Mouse (Mus musculus) forebrain, embryonic 10.5 days (tissue): ENCODE measurements around the gene Armc2. TPM values are rescaled to one million over a fixed set of nuclear protein-coding genes. Genes with fewer than 3 reads are reported as not detected.

Experiments
- DNase-seq: peaks from one replicate; pipeline ENCODE4 v3.0.0-alpha.2; 2017; ENCODE audit warnings: low spot score; ENCODE audit errors: extremely low spot score
- H3K27ac ChIP-seq: fragments of 300-500 bp; sonication (generic); 2 replicates; pipeline ENCODE4 v1.5.1; 2016; ENCODE audit warnings: mild to moderate bottlenecking
- H3K27me3 ChIP-seq: fragments of 300-500 bp; sonication (generic); 2 replicates; pipeline ENCODE4 v1.6.1; 2016; ENCODE audit warnings: mild to moderate bottlenecking; ENCODE audit not compliant: poor library complexity, severe bottlenecking
- H3K36me3 ChIP-seq: fragments of 300-500 bp; sonication (generic); replicated peaks from 2 replicates; pipeline ENCODE4 v1.6.1; 2016; ENCODE audit warnings: mild to moderate bottlenecking, moderate library complexity
- H3K4me1 ChIP-seq: fragments of 300-500 bp; sonication (generic); 2 replicates; pipeline ENCODE4 v1.6.1; 2016
- H3K4me3 ChIP-seq: fragments of 300-500 bp; sonication (generic); 2 replicates; pipeline ENCODE4 v1.5.1; 2016; ENCODE audit warnings: mild to moderate bottlenecking, moderate library complexity
- H3K9me3 ChIP-seq: fragments of 300-500 bp; sonication (generic); 2 replicates; pipeline ENCODE4 v1.6.1; 2016; ENCODE audit warnings: mild to moderate bottlenecking, moderate library complexity
- WGBS: fragments of 180-500 bp; shearing (Covaris S2); methylation state at CpG from one replicate; pipeline ENCODE4 v1.1.7; 2016; 5-methylcytosine and 5-hydroxymethylcytosine counted together
- polyA plus RNA-seq: library from polyadenylated mRNA; unstranded; fragments of >200 nt; fragmentation: Nextera tagmentation; extraction: Ambion mirVana; gene quantifications from 2 replicates; pipeline ENCODE4 v1.2.1, GENCODE M21; 2016

The Armc2 gene
- polyA plus RNA-seq, 1 experiment from 2014 or later, result 3.0 TPM

DNA sequence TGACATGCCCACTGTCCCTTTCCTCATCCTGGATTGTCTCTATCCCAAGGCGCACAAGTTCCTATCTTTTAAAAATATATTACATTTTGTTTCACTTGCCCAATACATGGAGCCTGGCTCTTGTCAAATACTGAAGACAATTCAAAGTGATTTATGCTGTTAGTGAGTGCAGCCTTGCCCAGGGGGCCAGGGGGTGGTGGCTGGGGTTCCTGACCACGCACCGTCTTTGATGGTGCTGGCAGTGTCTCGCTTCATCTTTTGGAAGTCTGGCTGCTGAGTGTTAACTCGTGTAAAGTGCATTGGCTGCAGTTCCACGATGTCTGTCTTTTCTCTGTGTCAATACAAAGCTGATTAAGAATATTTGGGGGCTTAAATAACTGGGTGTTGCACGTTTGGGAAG, 13.6 kb downstream of the Armc2 start:
- 84% methylated on average over 7 of the region's 7 CpGs for WGBS
- no peak overlapping the region for H3K4me3 ChIP-seq
- DNase-seq, result no peak
- H3K27me3 ChIP-seq, result no peaks in the 10 kb centered on the region
- no peak overlapping the region for H3K27ac ChIP-seq
- H3K36me3 ChIP-seq, result no peaks in the 10 kb centered on the region
- H3K9me3 ChIP-seq, result no peaks in the 10 kb centered on the region
- H3K4me1 ChIP-seq, result no peaks in the 10 kb centered on the region

GRCm38 (mm10) chr10:42004056-42004455, 14.2 kb downstream of the Armc2 start:
- H3K4me1 ChIP-seq, result no peaks in the 10 kb centered on the region
- H3K27me3 ChIP-seq, result no peaks in the 10 kb centered on the region
- H3K36me3 ChIP-seq, result no peaks in the 10 kb centered on the region
- no peak overlapping the region for H3K4me3 ChIP-seq
- H3K27ac ChIP-seq, result no peak overlapping the region
- H3K9me3 ChIP-seq, result no peaks in the 10 kb centered on the region
- 84% methylated on average over 1 of the region's 1 CpGs for WGBS
- no peak for DNase-seq

DNA sequence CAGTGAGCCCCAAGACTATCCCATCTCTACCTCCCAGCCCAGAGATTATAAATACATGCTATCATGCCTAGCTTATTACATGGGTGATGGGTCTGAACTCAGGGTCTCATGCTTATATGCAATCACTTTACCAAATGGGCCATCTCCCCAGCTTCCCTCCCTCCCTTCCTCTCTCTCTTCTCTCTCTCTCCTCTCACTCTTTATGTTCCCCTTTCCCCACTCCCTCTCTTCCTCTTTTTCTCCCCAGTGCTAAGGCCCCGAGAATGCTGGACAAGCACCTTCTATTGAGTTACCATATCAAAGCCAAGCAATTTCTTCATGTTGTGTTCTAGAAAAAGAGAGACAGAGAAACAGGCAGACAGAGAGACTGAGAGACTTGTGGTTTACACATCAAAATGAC, 14.7 kb downstream of the Armc2 start:
- no peaks in the 10 kb centered on the region for H3K9me3 ChIP-seq
- H3K4me1 ChIP-seq, result no peaks in the 10 kb centered on the region
- WGBS, result 62% methylated on average over 1 of the region's 1 CpGs
- H3K27ac ChIP-seq, result no peak overlapping the region
- no peaks in the 10 kb centered on the region for H3K27me3 ChIP-seq
- no peak overlapping the region for H3K4me3 ChIP-seq
- DNase-seq, result no peak
- H3K36me3 ChIP-seq, result no peaks in the 10 kb centered on the region

DNA sequence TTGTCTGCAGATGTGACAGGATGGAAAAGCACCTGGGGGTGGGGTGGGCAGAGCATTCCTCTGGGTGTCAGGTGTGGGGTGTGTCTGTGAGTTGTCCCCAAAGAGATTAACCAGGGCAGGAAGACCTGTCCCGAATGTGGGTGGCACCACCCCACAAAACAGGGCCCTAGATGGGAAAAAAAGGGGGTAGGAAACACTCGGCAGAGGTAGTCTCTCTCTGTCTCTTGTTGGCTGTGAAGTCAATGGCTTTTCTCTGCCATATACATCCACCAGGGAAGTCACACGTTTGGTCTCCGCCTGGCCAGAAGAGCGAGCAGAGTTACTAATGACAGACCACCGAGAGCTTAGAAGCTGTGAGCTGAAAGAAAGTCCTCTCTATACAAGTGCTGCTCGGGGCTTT, 15.8 kb downstream of the Armc2 start:
- DNase-seq, result no peak
- 78% methylated on average over 7 of the region's 7 CpGs for WGBS
- no peak overlapping the region for H3K27ac ChIP-seq

GRCm38 (mm10) chr10:42001260-42001659, 17.0 kb downstream of the Armc2 start:
- H3K4me3 ChIP-seq, result no peak overlapping the region
- DNase-seq, result no peak
- H3K27me3 ChIP-seq, result no peaks in the 10 kb centered on the region; the same call in 1 of the 2 replicates
- no peaks in the 10 kb centered on the region for H3K9me3 ChIP-seq
- H3K36me3 ChIP-seq, result no peaks in the 10 kb centered on the region
- no peaks in the 10 kb centered on the region for H3K4me1 ChIP-seq
- H3K27ac ChIP-seq, result no peak overlapping the region
- 92% methylated on average over 3 of the region's 3 CpGs for WGBS

More for the DNA sequence above, 15.8 kb downstream of the Armc2 start:
- Histone ChIP-seq H3K27me3 (no peaks in the 10 kb centered on the region), H3K36me3 (no peaks in the 10 kb centered on the region), H3K4me1 (no peaks in the 10 kb centered on the region), H3K9me3 (no peaks in the 10 kb centered on the region), H3K4me3 (no peak overlapping the region)

GRCm38 (mm10) chr10:41997691-41998178, 20.5 kb downstream of the Armc2 start:
- H3K27ac ChIP-seq, result no peak overlapping the region
- WGBS, result 95% methylated on average over 1 of the region's 1 CpGs

GRCm38 (mm10) chr10:41996157-41996556, 22.1 kb downstream of the Armc2 start:
- 71% methylated on average over 8 of the region's 8 CpGs for WGBS
- Histone ChIP-seq H3K27ac (no peak overlapping the region), H3K9me3 (no peaks in the 10 kb centered on the region), H3K4me3 (no peak overlapping the region), H3K27me3 (peaks cover 22% of the 10 kb centered on the region), H3K36me3 (no peaks in the 10 kb centered on the region), H3K4me1 (peaks cover 16% of the 10 kb centered on the region)
- no peak for DNase-seq

More at GRCm38 (mm10) chr10:41997691-41998178, 20.5 kb downstream of the Armc2 start:
- no peak for DNase-seq
- Histone ChIP-seq H3K4me3 (no peak overlapping the region), H3K27me3 (peaks cover 6% of the 10 kb centered on the region), H3K36me3 (no peaks in the 10 kb centered on the region), H3K4me1 (peaks cover 9% of the 10 kb centered on the region), H3K9me3 (no peaks in the 10 kb centered on the region)

- H3K36me3 ChIP-seq, result no peaks in the 10 kb centered on the region
- WGBS, result 47% methylated on average over 2 of the region's 2 CpGs
- peaks cover 33% of the 10 kb centered on the region for H3K27me3 ChIP-seq
- no peak overlapping the region for H3K4me3 ChIP-seq
- H3K27ac ChIP-seq, result no peak overlapping the region
- no peak for DNase-seq
- H3K9me3 ChIP-seq, result no peaks in the 10 kb centered on the region
- H3K4me1 ChIP-seq, result peaks cover 21% of the 10 kb centered on the region
Observed at GRCm38 (mm10) chr10:41995051-41995450, 23.2 kb downstream of the Armc2 start.

DNA sequence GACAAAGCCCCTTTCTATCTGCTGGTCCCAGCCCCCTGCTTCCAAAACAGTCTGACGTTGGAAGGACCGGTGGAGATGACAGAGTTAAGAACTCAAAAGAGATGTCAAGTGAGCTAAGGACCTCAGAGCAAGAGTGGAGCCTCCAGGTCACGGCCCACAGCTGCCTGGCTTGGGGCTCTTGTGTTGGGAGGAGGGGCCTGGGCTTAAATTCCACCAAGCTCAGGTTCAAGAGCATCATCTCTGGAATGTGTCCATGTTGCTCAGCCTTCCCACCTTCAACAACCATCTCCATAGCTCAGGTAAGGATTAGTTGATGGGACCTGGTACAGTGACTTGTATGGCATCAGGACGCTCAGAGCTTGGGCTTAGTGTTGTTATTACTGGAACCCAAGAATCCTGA, 23.7 kb downstream of the Armc2 start:
- 55% methylated on average over 4 of the region's 4 CpGs for WGBS
- no peak for DNase-seq
- Histone ChIP-seq H3K9me3 (no peaks in the 10 kb centered on the region), H3K4me3 (no peak overlapping the region), H3K27ac (no peak overlapping the region), H3K4me1 (peaks cover 21% of the 10 kb centered on the region), H3K27me3 (peaks cover 38% of the 10 kb centered on the region), H3K36me3 (no peaks in the 10 kb centered on the region)

- peaks cover 21% of the 10 kb centered on the region for H3K4me1 ChIP-seq
- no peak overlapping the region for H3K4me3 ChIP-seq
- no peaks in the 10 kb centered on the region for H3K36me3 ChIP-seq
- 82% methylated on average over 5 of the region's 5 CpGs for WGBS
- no peaks in the 10 kb centered on the region for H3K9me3 ChIP-seq
- no peak overlapping the region for H3K27ac ChIP-seq
- DNase-seq, result no peak
- H3K27me3 ChIP-seq, result peaks cover 48% of the 10 kb centered on the region
Observed at GRCm38 (mm10) chr10:41992059-41992440, 26.2 kb downstream of the Armc2 start.

GRCm38 (mm10) chr10:41991364-41992058, 26.7 kb downstream of the Armc2 start:
- DNase-seq, result no peak
- H3K9me3 ChIP-seq, result no peaks in the 10 kb centered on the region
- H3K4me3 ChIP-seq, result no peak overlapping the region
- peaks cover 21% of the 10 kb centered on the region for H3K4me1 ChIP-seq
- H3K36me3 ChIP-seq, result no peaks in the 10 kb centered on the region
- WGBS, result 26% methylated on average over 14 of the region's 14 CpGs
- H3K27ac ChIP-seq, result no peak overlapping the region
- peaks cover 48% of the 10 kb centered on the region for H3K27me3 ChIP-seq

GRCm38 (mm10) chr10:41990896-41991295, 27.3 kb downstream of the Armc2 start:
- no peak overlapping the region for H3K27ac ChIP-seq
- no peak for DNase-seq
- H3K4me1 ChIP-seq, result peaks cover 21% of the 10 kb centered on the region
- no peaks in the 10 kb centered on the region for H3K9me3 ChIP-seq
- H3K27me3 ChIP-seq, result peaks cover 48% of the 10 kb centered on the region
- WGBS, result 13% methylated on average over 13 of the region's 13 CpGs
- H3K36me3 ChIP-seq, result no peaks in the 10 kb centered on the region
- no peak overlapping the region; the same call in 1 of the 2 replicates for H3K4me3 ChIP-seq

GRCm38 (mm10) chr10:41988930-41989329, 29.3 kb downstream of the Armc2 start:
- Histone ChIP-seq H3K4me3 (no peak overlapping the region), H3K9me3 (no peaks in the 10 kb centered on the region), H3K27ac (no peak overlapping the region), H3K27me3 (peaks cover 46% of the 10 kb centered on the region), H3K4me1 (peaks cover 12% of the 10 kb centered on the region), H3K36me3 (no peaks in the 10 kb centered on the region)
- DNase-seq, result no peak
- WGBS, result 88% methylated on average over 3 of the region's 3 CpGs
